ENCODE assay signal across 7 mouse cellular contexts in genomic region chr11:100622714-100623113, GRCm38 (mm10). TPM values are rescaled to one million over a fixed set of nuclear protein-coding genes. Genes with fewer than 3 reads are reported as not detected.
DNase-seq lines count a peak whose midpoint lies in the region; ATAC-seq lines count a peak whose summit lies in the region.

No protein-coding gene starts in this region.

- ATAC-seq in embryonic facial prominence, embryonic 12.5 days (ENCODE audit: insufficient number of reproducible peaks, insufficient read depth, low FRiP score, low TSS enrichment): peak; percentile 71
- ATAC-seq in limb, embryonic 13.5 days (ENCODE audit: low FRiP score, low read depth): peak; percentile 74
- ATAC-seq in midbrain, embryonic 16.5 days: peak; percentile 49

- H3K36me3 ChIP-seq in embryonic facial prominence, embryonic 12.5 days: peaks cover 33% of the 10 kb centered on the region
- H3K36me3 ChIP-seq in limb, embryonic 13.5 days: peaks cover 29% of the 10 kb centered on the region
- H3K36me3 ChIP-seq in midbrain, embryonic 16.5 days (ENCODE audit: control insufficient read depth, insufficient read depth, low read length): 0 out of 2 replicates have a peak, but pooled peaks cover 2% of the 10 kb centered on the region

- peak; percentile 96 for DNase-seq in adrenal gland, postnatal 25 days
- DNase-seq in heart, adult 18-20 months: peak; percentile 97
- peak; percentile 95 to 97 for DNase-seq in kidney, adult 8-10 months
- peak; percentile 93 to 96 for DNase-seq in spleen, postnatal 10 days (ENCODE audit: low spot score in 2 of 2)

- H3K27me3 ChIP-seq in embryonic facial prominence, embryonic 12.5 days: no peaks in the 10 kb centered on the region
- H3K27me3 ChIP-seq in limb, embryonic 13.5 days: no peaks in the 10 kb centered on the region
- H3K27me3 ChIP-seq in midbrain, embryonic 16.5 days (ENCODE audit: control insufficient read depth, insufficient read depth, low read depth, low read length): no peaks in the 10 kb centered on the region

- under 1% methylated on average over 24 of the region's 24 CpGs for WGBS in embryonic facial prominence, embryonic 12.5 days
- WGBS in limb, embryonic 13.5 days: under 1% methylated on average over 24 of the region's 24 CpGs
- under 1% methylated on average over 24 of the region's 24 CpGs for WGBS in midbrain, embryonic 16.5 days

- H3K4me2 ChIP-seq in embryonic facial prominence, embryonic 12.5 days (replicated peaks): peak overlapping the region; percentile 65
- H3K4me2 ChIP-seq in limb, embryonic 13.5 days (replicated peaks): peak overlapping the region; percentile 71
- H3K4me2 ChIP-seq in midbrain, embryonic 16.5 days (ENCODE audit: low read length): peak overlapping the region; percentile 76

- H3K27ac ChIP-seq in embryonic facial prominence, embryonic 12.5 days: peak overlapping the region; percentile 86
- peak overlapping the region; percentile 79 for H3K27ac ChIP-seq in limb, embryonic 13.5 days
- peak overlapping the region; percentile 85 for H3K27ac ChIP-seq in midbrain, embryonic 16.5 days (ENCODE audit: low read length)

- peaks cover 23% of the 10 kb centered on the region for H3K4me1 ChIP-seq in embryonic facial prominence, embryonic 12.5 days
- H3K4me1 ChIP-seq in limb, embryonic 13.5 days: peaks cover 29% of the 10 kb centered on the region
- peaks cover 26% of the 10 kb centered on the region for H3K4me1 ChIP-seq in midbrain, embryonic 16.5 days (ENCODE audit: control insufficient read depth, insufficient read depth, low read length)

- no peaks in the 10 kb centered on the region for H3K9me3 ChIP-seq in embryonic facial prominence, embryonic 12.5 days
- H3K9me3 ChIP-seq in limb, embryonic 13.5 days: no peaks in the 10 kb centered on the region
- H3K9me3 ChIP-seq in midbrain, embryonic 16.5 days (replicated peaks; ENCODE audit: control insufficient read depth, low read length, poor library complexity, severe bottlenecking): no peaks in the 10 kb centered on the region

- peak overlapping the region; percentile 65 for H3K4me3 ChIP-seq in embryonic facial prominence, embryonic 12.5 days
- H3K4me3 ChIP-seq in limb, embryonic 13.5 days: peak overlapping the region; percentile 78
- H3K4me3 ChIP-seq in midbrain, embryonic 16.5 days (ENCODE audit: low read depth, low read length): peak overlapping the region; percentile 61

- H3K9ac ChIP-seq in embryonic facial prominence, embryonic 12.5 days: peak overlapping the region; percentile 81
- peak overlapping the region; percentile 84 for H3K9ac ChIP-seq in limb, embryonic 13.5 days
- peak overlapping the region; percentile 75 for H3K9ac ChIP-seq in midbrain, embryonic 16.5 days (ENCODE audit: low read depth, low read length)

RNA-seq across cellular contexts. Expression of gene Dnajc7, which starts 2.7 kb away (rescaled TPM):
- 237 and 251 TPM in 2 replicates for total RNA-seq in adrenal gland, postnatal 25 days (2021)
- polyA plus RNA-seq in embryonic facial prominence, embryonic 12.5 days (2016; fragmentation: Nextera tagmentation; extraction: Ambion mirVana): 280 and 292 TPM in 2 replicates
- 100 to 1,000 TPM; 126 to 128 TPM for total RNA-seq in heart, adult 18-20 months (2021)
- 280 and 283 TPM in 2 replicates for polyA plus RNA-seq in limb, embryonic 13.5 days (2015; fragmentation: Nextera tagmentation; extraction: Ambion mirVana)
- 289 and 327 TPM in 2 replicates for polyA plus RNA-seq in midbrain, embryonic 16.5 days (2015; fragmentation: Nextera tagmentation; extraction: Ambion mirVana)

RNA-seq across cellular contexts. Expression of gene Nkiras2, which starts 3.7 kb away (rescaled TPM):
- 40.3 and 46.8 TPM in 2 replicates for total RNA-seq in adrenal gland, postnatal 25 days (2021)
- polyA plus RNA-seq in embryonic facial prominence, embryonic 12.5 days (2016; fragmentation: Nextera tagmentation; extraction: Ambion mirVana): 80.6 and 83.7 TPM in 2 replicates
- total RNA-seq in heart, adult 18-20 months (2021): 10 to 100 TPM; 48.6 to 50.6 TPM
- 81.6 and 84.1 TPM in 2 replicates for polyA plus RNA-seq in limb, embryonic 13.5 days (2015; fragmentation: Nextera tagmentation; extraction: Ambion mirVana)
- polyA plus RNA-seq in midbrain, embryonic 16.5 days (2015; fragmentation: Nextera tagmentation; extraction: Ambion mirVana): 97.7 TPM in 2 replicates

RNA-seq across cellular contexts. Expression of gene Cnp, which starts 48.0 kb away (rescaled TPM):
- 35.4 and 57.8 TPM in 2 replicates for total RNA-seq in adrenal gland, postnatal 25 days (2021)
- 36.2 and 37.2 TPM in 2 replicates for polyA plus RNA-seq in embryonic facial prominence, embryonic 12.5 days (2016; fragmentation: Nextera tagmentation; extraction: Ambion mirVana)
- total RNA-seq in heart, adult 18-20 months (2021): 1 to 10 TPM; 6.1 to 7.7 TPM
- polyA plus RNA-seq in limb, embryonic 13.5 days (2015; fragmentation: Nextera tagmentation; extraction: Ambion mirVana): 31.7 and 33.2 TPM in 2 replicates
- 46.5 and 57.8 TPM in 2 replicates for polyA plus RNA-seq in midbrain, embryonic 16.5 days (2015; fragmentation: Nextera tagmentation; extraction: Ambion mirVana)

Comparison
In these comparisons a context has a peak if more than half of its experiments do, and no peak if none do; other contexts are left out.
1. Peak in every context shown above with its lines: DNase-seq, ATAC-seq, H3K4me3 ChIP-seq and H3K27ac ChIP-seq.